Mouse (Mus musculus) lung, postnatal 0 days (tissue): ENCODE measurements around the gene Soga1.

Source experiments
- CTCF ChIP-seq: IDR thresholded peaks from 2 replicates; pipeline ENCODE4 v1.5.1; 2016; ENCODE audit warnings: antibody characterized with exemption, mild to moderate bottlenecking
- EP300 ChIP-seq: IDR thresholded peaks from 2 replicates; pipeline ENCODE4 v1.6.1; 2016; ENCODE audit warnings: antibody characterized with exemption, mild to moderate bottlenecking, control low read depth

GRCm38 (mm10) chr2:157128072-157128471, 49.0 kb upstream of the Soga1 start:
- TF ChIP-seq CTCF, result peak; percentile 60
- TF ChIP-seq EP300, result no peak
